Mouse (Mus musculus) B cell, adult 62 days (primary cell): ENCODE data around the gene Dcakd. TPM values are rescaled to one million over a fixed set of nuclear protein-coding genes. Genes with fewer than 3 reads are reported as not detected.

ENCODE experiments used
- total RNA-seq: library from RNA; stranded (reverse); gene quantifications from 4 replicates; pipeline ENCODE4 v1.2.4, GENCODE M21; 2023

The Dcakd gene
- 13.1 to 16.8 TPM (median 14.1 TPM) in 4 replicates for total RNA-seq

GRCm38 (mm10) chr11:103028176-103028891 lies at the start of gene Dcakd, which contains the start of gene Nmt1:
TSS of gene Dcakd (minus strand) at chr11:103028333.
TSS of gene Nmt1 (plus strand) at chr11:103028190.

GRCm38 (mm10) chr11:102946265-102946991 lies 81.7 kb downstream of the Dcakd start, which contains the start of gene C1ql1:
TSS of gene C1ql1 (minus strand) at chr11:102946688.

Other genes starting within 250 kb of the Dcakd start
- gene Gjc1, start 208.6 kb downstream of the Dcakd start, total RNA-seq, result not detected in 4 replicates
- not detected in 4 replicates for gene Higd1b, start 192.5 kb downstream of the Dcakd start, total RNA-seq
- 133 to 168 TPM (median 155 TPM) in 4 replicates for gene Eftud2, start 147.3 kb downstream of the Dcakd start, total RNA-seq
- gene Ccdc103, start 147.1 kb downstream of the Dcakd start, total RNA-seq, result not detected in 4 replicates
- not detected in 4 replicates for gene Fam187a, start 143.2 kb downstream of the Dcakd start, total RNA-seq
- not detected in 4 replicates for gene Gfap, start 127.4 kb downstream of the Dcakd start, total RNA-seq
- gene Kif18b, start 103.2 kb downstream of the Dcakd start, total RNA-seq, result 0.38 to 0.83 TPM (median 0.46 TPM) in 4 replicates
- not detected in 4 replicates for gene C1ql1, start 81.6 kb downstream of the Dcakd start, total RNA-seq
- 64.9 to 70.9 TPM (median 67.6 TPM) in 4 replicates for gene Nmt1, start 143 bp downstream of the Dcakd start, total RNA-seq
- gene Plcd3, start 73.3 kb upstream of the Dcakd start, total RNA-seq, result 2.2 to 3.2 TPM (median 2.7 TPM) in 4 replicates
- gene Acbd4, start 73.3 kb upstream of the Dcakd start, total RNA-seq, result 46.9 to 51.0 TPM (median 48.0 TPM) in 4 replicates
- gene Hexim1, start 87.9 kb upstream of the Dcakd start, total RNA-seq, result 58.8 to 66.9 TPM (median 59.9 TPM) in 4 replicates
- gene Hexim2, start 104.1 kb upstream of the Dcakd start, total RNA-seq, result 2.2 to 7.7 TPM (median 4.4 TPM) in 4 replicates
- 348 to 376 TPM (median 367 TPM) in 4 replicates for gene Fmnl1, start 142.8 kb upstream of the Dcakd start, total RNA-seq
- gene 1700023F06Rik, start 180.2 kb upstream of the Dcakd start, total RNA-seq, result not detected in 4 replicates
- not detected in 4 replicates for gene Spata32, start 190.1 kb upstream of the Dcakd start, total RNA-seq
- 57.5 to 61.4 TPM (median 60.1 TPM) in 4 replicates for gene Map3k14, start 239.1 kb upstream of the Dcakd start, total RNA-seq